Mouse (Mus musculus) olfactory bulb, adult 2 months (tissue): ENCODE measurements around the gene Rpl13.

ENCODE experiments used
- CTCF ChIP-seq: fragments of 200-500 bp; IDR thresholded peaks from 2 replicates; pipeline ENCODE4 v1.5.1; 2012; ENCODE audit warnings: low read depth, mild to moderate bottlenecking, low read length, moderate library complexity; ENCODE audit not compliant: insufficient read depth
- POLR2A ChIP-seq: fragments of 200-500 bp; IDR thresholded peaks from 2 replicates; pipeline ENCODE4 v1.6.1; 2012; ENCODE audit warnings: mild to moderate bottlenecking, low read depth, low read length, moderate library complexity; ENCODE audit not compliant: insufficient read depth

GRCm38 (mm10) chr8:123077213-123077612 is 24.9 kb upstream of the Rpl13 start:
- TF ChIP-seq CTCF: no peak
- TF ChIP-seq POLR2A: no peak
